Mouse (Mus musculus) forebrain, embryonic 13.5 days (tissue): ENCODE measurements at regions not wholly inside any gene's neighbourhood (a gene's known extent, or its start where the extent isn't known, plus 50 kb on each side); places are given as distances from the start of the nearest gene placed in this dataset.
A peak's percentile ranks its signal among the peaks of the same experiment; 100 is the strongest.

Experiments
- ATAC-seq: fragments of 200-750 bp; cut with Nextera tagmentation; 2 replicates; pipeline ENCODE4 v1.8.0; 2017
- H3K27ac ChIP-seq: fragments of 300-500 bp; sonication (generic); 2 replicates; pipeline ENCODE4 v1.5.1; 2015; ENCODE audit warnings: inconsistent platforms, mild to moderate bottlenecking, moderate library complexity
- H3K27me3 ChIP-seq: fragments of 300-500 bp; sonication (generic); 2 replicates; pipeline ENCODE4 v1.6.1; 2015; ENCODE audit warnings: mild to moderate bottlenecking, inconsistent platforms
- H3K36me3 ChIP-seq: fragments of 300-500 bp; sonication (generic); 2 replicates; pipeline ENCODE4 v1.6.1; 2015; ENCODE audit warnings: mild to moderate bottlenecking, inconsistent platforms; ENCODE audit not compliant: poor library complexity, severe bottlenecking
- H3K4me1 ChIP-seq: fragments of 300-500 bp; sonication (generic); 2 replicates; pipeline ENCODE4 v1.6.1; 2015; ENCODE audit warnings: inconsistent platforms
- H3K4me2 ChIP-seq: fragments of 300-500 bp; sonication (generic); 2 replicates; pipeline ENCODE4 v1.6.1; 2015; ENCODE audit warnings: inconsistent platforms, mild to moderate bottlenecking, moderate library complexity
- H3K4me3 ChIP-seq: fragments of 300-500 bp; sonication (generic); 2 replicates; pipeline ENCODE4 v1.5.1; 2015; ENCODE audit warnings: mild to moderate bottlenecking, inconsistent platforms
- H3K9ac ChIP-seq: fragments of 300-500 bp; sonication (generic); 2 replicates; pipeline ENCODE4 v1.6.1; 2015; ENCODE audit warnings: mild to moderate bottlenecking, inconsistent platforms
- H3K9me3 ChIP-seq: fragments of 300-500 bp; sonication (generic); replicated peaks from 2 replicates; pipeline ENCODE4 v1.6.1; 2016; ENCODE audit warnings: inconsistent platforms
- WGBS: fragments of 180-500 bp; shearing (Covaris S2); methylation state at CpG from one replicate; pipeline ENCODE4 v1.1.7; 2015; 5-methylcytosine and 5-hydroxymethylcytosine counted together

GRCm38 (mm10) chr15:61155530-61155929 lies 232.7 kb upstream of the A1bg start:
- Histone ChIP-seq H3K36me3 (no peaks in the 10 kb centered on the region), H3K4me3 (no peak overlapping the region), H3K9ac (no peak overlapping the region), H3K27me3 (0 out of 2 replicates have a peak, but pooled peaks cover 8% of the 10 kb centered on the region), H3K4me1 (peaks cover 8% of the 10 kb centered on the region; the same call in 1 of the 2 replicates), H3K9me3 (no peaks in the 10 kb centered on the region), H3K4me2 (no peak overlapping the region), H3K27ac (no peak overlapping the region)
- ATAC-seq = no peak
- WGBS = 73% methylated on average over 7 of the region's 7 CpGs

- H3K27ac ChIP-seq = no peak overlapping the region
- H3K4me3 ChIP-seq = no peak overlapping the region
- H3K4me2 ChIP-seq = no peak overlapping the region
- peaks cover 8% of the 10 kb centered on the region; the same call in 1 of the 2 replicates for H3K4me1 ChIP-seq
- H3K9me3 ChIP-seq = no peaks in the 10 kb centered on the region
- ATAC-seq = no peak
- 0 out of 2 replicates have a peak, but pooled peaks cover 5% of the 10 kb centered on the region for H3K27me3 ChIP-seq
- no peaks in the 10 kb centered on the region for H3K36me3 ChIP-seq
- 85% methylated on average over 12 of the region's 12 CpGs for WGBS
- no peak overlapping the region for H3K9ac ChIP-seq
These were observed 231.4 kb upstream of the A1bg start for GRCm38 (mm10) chr15:61154166-61154565.

GRCm38 (mm10) chr15:61142851-61143250 lies 220.0 kb upstream of the A1bg start:
- Histone ChIP-seq H3K36me3 (no peaks in the 10 kb centered on the region), H3K4me2 (no peak overlapping the region), H3K4me1 (0 out of 2 replicates have a peak, but pooled peaks cover 3% of the 10 kb centered on the region), H3K4me3 (no peak overlapping the region), H3K9me3 (no peaks in the 10 kb centered on the region), H3K27me3 (no peaks in the 10 kb centered on the region), H3K9ac (no peak overlapping the region), H3K27ac (no peak overlapping the region)
- 57% methylated on average over 3 of the region's 3 CpGs for WGBS
- no peak for ATAC-seq

- Histone ChIP-seq H3K36me3 (no peaks in the 10 kb centered on the region), H3K4me3 (no peak overlapping the region), H3K27me3 (no peaks in the 10 kb centered on the region), H3K9ac (no peak overlapping the region), H3K9me3 (no peaks in the 10 kb centered on the region), H3K4me1 (peaks cover 7% of the 10 kb centered on the region; the same call in 1 of the 2 replicates), H3K4me2 (no peak overlapping the region), H3K27ac (no peak overlapping the region)
- 84% methylated on average over 5 of the region's 5 CpGs for WGBS
- ATAC-seq = no peak
These were observed 216.3 kb upstream of the A1bg start for GRCm38 (mm10) chr15:61139151-61139550.

GRCm38 (mm10) chr15:61136781-61137180 lies 214.0 kb upstream of the A1bg start:
- Histone ChIP-seq H3K9me3 (no peaks in the 10 kb centered on the region), H3K27me3 (no peaks in the 10 kb centered on the region), H3K27ac (no peak overlapping the region), H3K9ac (no peak overlapping the region), H3K36me3 (no peaks in the 10 kb centered on the region), H3K4me2 (no peak overlapping the region), H3K4me1 (peaks cover 3% of the 10 kb centered on the region; the same call in 1 of the 2 replicates), H3K4me3 (no peak overlapping the region)
- 51% methylated on average over 2 of the region's 2 CpGs for WGBS
- no peak for ATAC-seq

GRCm38 (mm10) chr15:61133316-61133715 lies 210.5 kb upstream of the A1bg start:
- Histone ChIP-seq H3K36me3 (no peaks in the 10 kb centered on the region), H3K27me3 (no peaks in the 10 kb centered on the region), H3K4me3 (no peak overlapping the region), H3K4me1 (peaks cover 3% of the 10 kb centered on the region; the same call in 1 of the 2 replicates), H3K27ac (no peak overlapping the region), H3K9ac (no peak overlapping the region), H3K9me3 (no peaks in the 10 kb centered on the region), H3K4me2 (no peak overlapping the region)
- ATAC-seq = no peak
- WGBS = 76% methylated on average over 1 of the region's 1 CpGs

- Histone ChIP-seq H3K36me3 (no peaks in the 10 kb centered on the region), H3K4me2 (no peak overlapping the region), H3K9ac (no peak overlapping the region), H3K27ac (no peak overlapping the region), H3K4me1 (no peaks in the 10 kb centered on the region), H3K9me3 (no peaks in the 10 kb centered on the region), H3K27me3 (no peaks in the 10 kb centered on the region), H3K4me3 (no peak overlapping the region)
- ATAC-seq = no peak
- WGBS = 90% methylated on average over 2 of the region's 2 CpGs
These were observed 205.2 kb upstream of the A1bg start for GRCm38 (mm10) chr15:61127971-61128370.

- no peaks in the 10 kb centered on the region for H3K9me3 ChIP-seq
- no peaks in the 10 kb centered on the region for H3K36me3 ChIP-seq
- no peaks in the 10 kb centered on the region for H3K27me3 ChIP-seq
- no peak overlapping the region for H3K27ac ChIP-seq
- ATAC-seq = no peak
- no peak overlapping the region for H3K9ac ChIP-seq
- no peak overlapping the region for H3K4me2 ChIP-seq
- no peaks in the 10 kb centered on the region for H3K4me1 ChIP-seq
- H3K4me3 ChIP-seq = no peak overlapping the region
These were observed 204.3 kb upstream of the A1bg start for GRCm38 (mm10) chr15:61127130-61127529.

- H3K9ac ChIP-seq = no peak overlapping the region
- H3K9me3 ChIP-seq = no peaks in the 10 kb centered on the region
- no peak overlapping the region for H3K27ac ChIP-seq
- ATAC-seq = no peak
- no peaks in the 10 kb centered on the region for H3K36me3 ChIP-seq
- no peak overlapping the region for H3K4me2 ChIP-seq
- no peaks in the 10 kb centered on the region for H3K4me1 ChIP-seq
- no peak overlapping the region for H3K4me3 ChIP-seq
- H3K27me3 ChIP-seq = no peaks in the 10 kb centered on the region
- WGBS = 82% methylated on average over 1 of the region's 1 CpGs
These were observed 194.1 kb upstream of the A1bg start for GRCm38 (mm10) chr15:61116912-61117311.

GRCm38 (mm10) chr15:61109429-61110128 lies 186.8 kb upstream of the A1bg start:
- Histone ChIP-seq H3K9ac (no peak overlapping the region), H3K27ac (no peak overlapping the region), H3K27me3 (no peaks in the 10 kb centered on the region), H3K4me2 (no peak overlapping the region), H3K36me3 (no peaks in the 10 kb centered on the region), H3K4me1 (peaks cover 13% of the 10 kb centered on the region), H3K9me3 (no peaks in the 10 kb centered on the region), H3K4me3 (no peak overlapping the region)
- WGBS = 32% methylated on average over 4 of the region's 4 CpGs
- ATAC-seq = no peak

- Histone ChIP-seq H3K27me3 (no peaks in the 10 kb centered on the region), H3K9ac (no peak overlapping the region), H3K36me3 (no peaks in the 10 kb centered on the region), H3K9me3 (no peaks in the 10 kb centered on the region), H3K4me1 (peaks cover 13% of the 10 kb centered on the region), H3K27ac (no peak overlapping the region), H3K4me2 (no peak overlapping the region), H3K4me3 (no peak overlapping the region)
- WGBS = 19% methylated on average over 2 of the region's 2 CpGs
- peak; percentile 41; the same call in 1 of the 2 replicates for ATAC-seq
These were observed 186.1 kb upstream of the A1bg start for GRCm38 (mm10) chr15:61108957-61109356.

GRCm38 (mm10) chr15:61102421-61103412 lies 179.9 kb upstream of the A1bg start:
- H3K4me2 ChIP-seq = peak overlapping the region; percentile 36
- no peaks in the 10 kb centered on the region for H3K36me3 ChIP-seq
- H3K4me3 ChIP-seq = no peak overlapping the region
- 4% methylated on average over 7 of the region's 7 CpGs for WGBS
- H3K27ac ChIP-seq = no peak overlapping the region
- H3K9ac ChIP-seq = no peak overlapping the region
- no peaks in the 10 kb centered on the region for H3K27me3 ChIP-seq
- ATAC-seq = peak; percentile 78
- H3K9me3 ChIP-seq = no peaks in the 10 kb centered on the region
- H3K4me1 ChIP-seq = peaks cover 8% of the 10 kb centered on the region
